Mouse (Mus musculus): ENCODE data around the gene Fry. TPM values are rescaled to one million over a fixed set of nuclear protein-coding genes. Genes with fewer than 3 reads are reported as not detected.
"Not testable (repeated sequence)": the region's sequence is repeated elsewhere in the genome, so short reads cannot be mapped to it uniquely, and the experiment has no call there.

Gene Fry
- polyA plus RNA-seq, 3 experiments from 2014 or later, result 15.9 to 25.3 (median 22.3) TPM

DNA sequence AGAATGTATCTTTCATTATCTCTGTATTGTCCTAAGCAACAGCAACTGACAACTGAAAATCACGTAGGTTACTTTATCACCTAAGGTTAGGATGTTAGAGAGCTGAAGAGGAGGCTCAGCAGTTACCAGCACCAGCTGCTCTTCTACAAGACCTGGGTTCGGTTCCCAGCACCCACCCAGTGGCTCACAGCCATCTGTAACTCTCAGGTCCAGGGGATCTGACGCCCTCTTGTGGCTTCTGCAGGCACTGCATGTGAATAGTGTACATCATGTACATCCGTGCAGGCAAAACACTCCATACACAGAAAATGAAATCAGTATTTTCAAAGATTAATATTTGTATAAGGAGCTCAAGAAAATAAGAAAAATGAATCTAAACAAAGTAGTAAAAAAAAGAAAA lies 341.4 kb downstream of the Fry start:
- no peak for ATAC-seq

DNA sequence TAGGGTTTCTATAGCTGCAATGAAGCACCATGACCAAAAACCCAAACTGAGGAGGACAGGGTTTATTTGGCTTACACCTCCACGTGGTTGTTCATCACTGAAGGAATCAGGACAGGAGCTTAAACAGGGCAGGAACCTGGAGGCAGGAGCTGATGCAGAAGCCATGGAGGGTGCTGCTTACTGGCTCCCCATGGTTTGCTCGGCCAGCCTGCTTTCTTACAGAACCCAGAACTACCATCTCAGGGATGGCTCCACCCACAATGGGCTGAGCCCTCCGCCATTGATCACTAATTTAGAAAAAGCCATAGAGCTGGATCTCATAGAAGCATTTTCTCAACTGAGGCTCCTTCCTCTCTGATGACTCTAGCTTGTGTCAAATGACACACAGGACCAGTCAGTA lies 346.3 kb downstream of the Fry start:
- no peak for ATAC-seq

DNA sequence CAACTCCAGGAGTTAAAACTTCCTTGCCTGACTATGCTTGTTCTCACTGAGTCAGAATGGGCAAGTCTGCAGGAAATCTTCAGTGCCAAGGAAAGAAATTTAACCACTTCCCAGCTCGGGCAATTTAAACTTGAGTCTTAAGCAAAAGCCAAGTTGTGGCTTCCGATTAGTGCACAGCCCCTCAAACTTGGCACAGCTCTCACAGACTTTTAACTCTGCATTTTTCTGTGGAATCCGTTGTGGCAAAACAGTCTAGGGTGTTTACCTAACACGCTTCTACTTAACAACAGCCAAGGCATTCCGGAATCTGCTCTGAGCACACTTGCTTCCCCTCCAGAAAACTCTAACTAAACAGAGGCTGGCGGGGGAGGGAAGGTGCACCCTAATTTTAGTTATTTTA lies 346.8 kb downstream of the Fry start:
- no peak for ATAC-seq

DNA sequence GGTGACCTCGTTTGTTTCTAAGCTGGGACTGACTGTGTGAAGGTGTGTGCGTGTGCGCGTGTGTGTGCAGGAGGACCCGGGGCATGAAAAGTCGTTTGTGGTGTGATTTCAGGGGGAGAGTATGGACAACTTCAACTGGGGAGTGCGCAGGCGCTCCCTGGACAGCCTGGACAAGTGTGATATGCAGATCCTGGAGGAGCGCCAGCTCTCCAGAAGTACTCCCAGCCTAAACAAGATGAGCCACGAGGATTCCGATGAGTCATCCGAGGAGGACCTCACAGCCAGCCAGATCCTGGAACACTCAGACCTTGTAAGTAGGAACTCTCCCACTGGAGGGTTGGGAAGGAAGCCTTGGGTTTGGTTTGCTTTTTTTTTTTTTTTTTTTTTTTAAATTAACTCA lies 347.7 kb downstream of the Fry start:
- ATAC-seq, result no peak

DNA sequence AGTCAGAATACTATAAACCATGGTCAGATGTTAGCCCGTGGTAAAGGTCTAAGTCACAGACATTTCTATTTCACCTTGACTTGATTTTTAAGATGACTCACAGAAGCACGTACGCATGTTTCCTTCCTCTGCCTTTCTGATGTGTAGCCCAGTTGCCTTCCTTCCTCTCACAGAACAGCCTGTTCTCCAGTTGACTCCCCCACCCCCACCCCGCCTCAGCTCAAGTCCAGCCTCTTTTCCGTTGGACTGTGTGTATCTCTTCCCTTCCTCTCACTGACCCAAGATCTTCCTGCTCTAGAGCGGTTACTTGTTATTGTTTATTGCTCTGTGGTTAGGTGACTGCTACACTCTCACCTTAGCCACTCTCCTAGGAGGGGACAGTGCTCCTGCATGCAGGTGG lies 350.0 kb downstream of the Fry start:
- no peak for ATAC-seq

DNA sequence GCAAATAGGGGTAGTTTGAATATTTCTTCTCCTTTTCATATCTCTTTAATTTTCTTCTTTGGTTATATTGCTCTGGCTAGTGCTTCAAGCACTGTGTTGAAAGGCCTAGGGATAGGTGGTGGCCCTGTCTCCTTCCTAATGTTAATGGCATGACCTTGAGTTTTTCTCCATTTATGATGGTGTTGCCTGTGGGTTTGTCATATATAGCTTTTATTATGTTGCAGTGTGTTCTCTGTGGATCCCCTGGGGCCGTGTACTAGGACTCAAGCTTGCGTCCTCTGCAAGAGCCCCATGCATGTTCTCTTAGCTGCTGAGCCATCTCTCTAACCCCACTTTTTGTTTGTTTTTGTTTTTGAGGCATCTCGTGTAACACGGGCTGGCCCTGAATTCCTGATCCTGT lies 358.9 kb downstream of the Fry start:
- no peak for ATAC-seq

DNA sequence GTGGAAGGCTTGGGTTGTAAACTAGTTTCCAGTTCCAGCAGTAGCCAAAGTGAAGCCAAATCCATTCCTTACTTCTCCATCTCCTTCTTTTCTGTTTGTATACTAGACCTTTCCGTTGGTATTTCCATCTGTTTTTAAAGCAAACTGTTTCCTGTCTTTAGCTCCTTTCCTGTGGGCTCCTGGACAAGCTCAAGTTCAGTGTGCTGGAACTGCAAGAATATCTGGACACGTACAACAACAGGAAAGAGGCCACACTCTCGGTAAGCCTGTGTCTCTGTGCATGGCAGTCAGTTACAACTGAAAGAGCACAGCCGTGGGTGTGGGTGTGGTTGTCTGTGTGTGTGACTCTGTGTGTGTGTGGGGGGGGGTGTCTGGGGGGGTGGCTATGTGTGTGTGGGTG lies 360.2 kb downstream of the Fry start:
- no peak for ATAC-seq

DNA sequence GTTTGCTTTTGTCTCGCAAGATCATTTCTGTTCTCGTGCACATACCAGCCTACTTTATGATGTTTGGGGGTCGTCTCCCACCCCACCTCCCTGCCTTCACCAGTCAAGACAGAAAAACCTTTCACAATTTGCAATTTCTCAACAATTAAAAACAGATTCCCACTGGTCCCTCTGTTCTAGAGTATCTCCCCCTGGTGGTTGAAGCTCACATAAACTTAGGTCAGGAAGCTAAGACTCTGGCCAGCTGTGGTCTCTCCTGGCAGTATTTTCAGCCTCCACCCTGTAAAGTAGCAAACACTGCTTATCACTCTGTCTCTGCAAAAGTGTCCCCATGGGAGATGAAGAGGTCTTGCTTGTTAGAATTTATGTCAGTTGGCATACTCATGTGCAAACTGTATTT lies 366.8 kb downstream of the Fry start:
- ATAC-seq, result peak; percentile 43

DNA sequence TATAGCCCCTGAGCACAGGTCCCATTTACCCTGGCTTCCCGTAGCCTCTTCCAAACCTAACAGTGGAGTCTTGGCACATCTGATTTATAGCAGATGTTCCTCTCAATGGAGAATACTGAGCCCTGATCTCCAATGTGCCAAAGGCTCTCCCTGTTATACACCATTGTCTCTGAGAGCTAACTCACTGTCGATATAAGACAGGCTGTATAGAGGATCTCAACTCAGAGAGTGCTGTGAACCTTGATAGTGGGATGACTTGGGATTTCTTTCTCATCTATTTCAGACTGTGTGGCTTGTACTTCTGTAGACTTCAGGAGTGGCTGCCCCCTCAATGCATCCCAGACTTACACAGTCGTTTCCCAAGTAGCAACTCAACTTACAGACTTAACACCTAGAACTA lies 371.8 kb downstream of the Fry start:
- ATAC-seq, result no peak

DNA sequence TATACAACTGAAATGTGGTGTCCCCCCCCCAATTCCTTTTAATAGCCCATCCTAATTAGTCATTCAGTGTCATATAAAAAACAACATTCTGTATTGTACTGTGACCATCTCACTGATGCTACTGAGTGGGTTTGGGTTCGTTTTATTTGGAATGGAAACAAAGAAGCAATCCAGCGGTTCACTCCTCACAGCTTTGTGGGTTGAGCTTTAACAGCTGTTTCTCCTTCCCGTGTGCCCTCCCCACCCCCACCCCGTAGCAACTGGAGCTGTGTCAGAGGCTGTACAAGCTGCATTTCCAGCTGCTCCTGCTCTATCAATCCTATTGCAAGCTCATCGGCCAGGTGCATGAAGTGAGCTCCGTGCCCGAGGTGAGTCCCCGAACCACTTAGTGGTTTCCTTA lies 372.4 kb downstream of the Fry start:
- ATAC-seq, result no peak

DNA sequence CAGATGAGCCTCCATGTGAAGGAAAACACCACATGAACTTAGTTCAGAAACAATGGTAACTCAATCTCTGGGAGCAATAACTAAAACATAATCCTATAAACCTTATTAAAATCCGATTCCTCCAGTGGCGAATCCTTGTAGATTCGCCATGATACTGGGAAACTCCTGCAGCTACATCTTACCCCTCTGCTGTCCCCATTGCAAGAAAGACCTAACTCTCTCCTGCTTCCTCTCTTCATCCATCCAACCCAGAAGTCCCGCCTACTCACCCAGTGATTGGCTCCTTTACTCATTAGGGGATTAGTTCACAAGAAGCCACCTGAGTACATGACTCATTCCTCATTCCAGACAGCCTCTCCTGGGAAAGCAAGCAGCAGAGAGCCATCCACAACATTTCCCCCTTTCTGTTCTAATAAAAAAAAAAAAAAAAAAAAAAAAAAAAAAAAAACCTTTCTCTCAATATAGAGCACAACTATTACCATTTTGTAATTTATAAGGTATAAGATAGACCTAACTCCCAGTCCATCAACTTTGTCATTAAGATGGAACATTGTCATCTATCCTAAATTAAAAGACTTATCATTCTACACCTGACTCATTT lies 373.2 kb downstream of the Fry start:
- ATAC-seq, result not testable (repeated sequence)

DNA sequence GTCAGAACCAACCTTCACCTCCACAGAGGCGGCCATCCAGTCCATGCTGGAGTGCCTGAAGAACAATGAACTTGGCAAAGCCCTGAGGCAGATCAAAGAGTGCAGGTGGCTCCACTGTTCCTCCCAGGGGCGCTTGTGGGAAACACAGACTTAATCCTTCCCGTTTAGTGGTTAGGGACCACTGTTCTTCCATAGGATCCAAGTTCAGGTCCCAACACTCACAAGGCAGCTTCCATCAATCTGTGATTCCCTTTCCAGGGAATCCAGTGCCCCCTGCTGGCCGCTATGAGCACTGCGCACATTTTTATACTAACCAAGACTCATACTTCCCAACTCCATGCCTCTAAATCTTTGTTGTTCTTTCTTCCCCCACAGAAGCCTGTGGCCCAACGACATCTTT lies 377.3 kb downstream of the Fry start:
- peak; percentile 43 for ATAC-seq

DNA sequence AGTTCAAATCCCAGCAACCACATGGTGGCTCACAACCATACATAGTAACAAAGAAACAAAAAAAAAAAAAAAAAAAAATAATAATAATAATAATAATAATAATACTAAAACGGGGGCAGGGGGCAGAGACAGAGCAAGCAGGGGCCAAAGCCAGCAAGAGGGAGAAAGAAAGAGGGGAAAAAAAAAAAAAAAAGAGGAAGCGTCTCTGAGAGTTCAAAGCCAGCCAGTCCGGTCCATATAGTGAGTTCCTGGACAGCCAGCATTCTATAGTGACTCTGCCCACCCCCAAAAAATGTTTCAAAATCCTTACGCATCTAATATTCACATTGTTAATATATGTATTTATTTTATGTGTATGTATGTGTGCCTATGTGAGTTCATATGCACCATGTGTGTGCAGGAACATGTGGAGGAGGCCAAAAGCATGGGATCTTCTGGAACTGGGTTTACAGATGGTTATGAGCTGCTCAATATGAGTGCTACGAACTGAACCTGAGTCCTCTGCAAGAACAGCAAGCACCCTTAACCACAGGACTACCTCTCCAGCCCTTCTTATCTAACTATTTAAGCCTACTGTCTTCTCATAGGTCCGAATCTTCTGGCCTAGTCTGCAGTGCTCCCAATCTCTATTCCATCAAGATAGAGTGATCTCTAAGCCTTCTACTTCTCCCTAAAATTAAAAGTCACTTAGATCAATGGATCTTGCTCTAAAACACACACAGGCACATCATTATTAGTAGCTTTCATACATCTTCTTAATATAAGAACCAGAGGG lies 392.2 kb downstream of the Fry start:
- no peak for ATAC-seq

DNA sequence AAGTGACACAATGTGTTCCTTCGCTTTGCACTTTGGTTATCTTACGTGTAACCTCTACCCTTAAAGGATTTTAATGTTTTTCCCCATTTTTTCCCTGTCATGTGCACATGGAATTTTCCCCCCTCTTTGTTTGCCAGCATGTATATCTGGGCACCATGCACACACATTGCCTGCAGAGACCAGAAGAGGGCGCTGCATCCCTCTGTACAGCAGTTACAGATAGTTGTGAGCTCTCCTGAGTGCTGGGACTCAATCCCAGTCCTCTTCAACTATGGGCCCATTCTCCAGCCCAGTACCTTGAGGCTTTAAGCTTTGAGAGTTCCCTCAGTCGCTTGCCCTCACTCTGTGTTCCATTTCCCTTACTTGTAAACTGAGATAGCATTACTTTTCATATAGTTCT lies 394.8 kb downstream of the Fry start:
- no peak for ATAC-seq

DNA sequence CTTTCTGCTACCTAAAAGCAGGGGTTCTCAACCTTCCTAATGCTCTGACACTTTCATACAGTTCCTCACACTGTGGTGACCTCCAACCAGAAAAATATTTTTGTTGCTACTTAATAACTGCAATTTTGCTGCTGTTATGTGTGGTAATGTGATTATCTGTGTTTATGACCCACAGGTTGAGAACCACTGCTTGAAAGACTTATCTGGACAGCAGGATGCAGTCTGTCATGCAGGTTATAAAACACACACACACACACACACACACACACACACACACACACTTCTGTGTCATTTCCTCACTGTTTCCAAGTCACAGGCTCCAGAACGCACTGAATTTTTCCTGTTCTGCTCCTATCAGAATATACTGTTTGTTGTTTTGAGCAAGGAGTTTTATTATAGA lies 395.6 kb downstream of the Fry start:
- no peak for ATAC-seq

DNA sequence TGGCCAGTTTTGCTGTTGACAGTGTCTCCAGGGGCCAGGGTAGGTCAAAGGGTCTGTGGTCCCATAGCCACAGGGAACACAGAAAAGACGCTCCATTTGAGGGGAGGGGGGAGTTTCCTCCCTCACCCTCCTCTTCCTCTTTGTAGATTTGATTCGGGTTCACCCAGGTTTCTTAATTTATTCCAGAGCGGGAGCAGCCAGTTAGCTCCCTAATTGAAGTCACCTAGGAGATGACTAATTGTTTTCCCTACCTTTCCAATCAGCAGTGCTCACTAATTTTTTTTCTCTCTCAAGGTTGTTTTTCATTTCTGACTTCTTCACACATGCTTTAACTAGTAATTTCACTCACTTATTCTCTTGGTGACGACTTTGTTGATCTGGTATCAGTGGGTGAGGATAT lies 399.6 kb downstream of the Fry start, which contains the start of gene Zar1l:
Gene Zar1l, minus strand, starts transcription at position 101 of the 400 bp plus-strand sequence.
- no peak for ATAC-seq

DNA sequence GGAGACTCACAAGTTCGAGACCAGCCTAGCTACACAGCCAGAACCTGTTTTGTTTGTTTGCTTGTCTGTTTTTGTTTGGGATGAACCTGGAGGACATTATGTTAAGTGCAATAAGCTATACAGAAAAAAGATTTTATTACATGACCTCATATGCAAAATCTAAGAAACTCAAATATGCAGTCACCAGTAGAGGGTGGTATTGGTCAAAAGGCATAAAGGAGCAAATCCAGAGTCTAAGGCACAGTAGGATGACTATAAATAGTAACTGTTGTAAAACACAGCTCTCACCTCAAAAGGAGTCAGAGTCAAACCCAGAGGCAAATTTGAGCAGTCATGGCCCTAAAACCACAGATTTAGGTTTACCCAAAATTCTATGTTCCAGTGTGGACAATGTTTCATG lies 401.1 kb downstream of the Fry start:
- ATAC-seq, result peak; percentile 39

DNA sequence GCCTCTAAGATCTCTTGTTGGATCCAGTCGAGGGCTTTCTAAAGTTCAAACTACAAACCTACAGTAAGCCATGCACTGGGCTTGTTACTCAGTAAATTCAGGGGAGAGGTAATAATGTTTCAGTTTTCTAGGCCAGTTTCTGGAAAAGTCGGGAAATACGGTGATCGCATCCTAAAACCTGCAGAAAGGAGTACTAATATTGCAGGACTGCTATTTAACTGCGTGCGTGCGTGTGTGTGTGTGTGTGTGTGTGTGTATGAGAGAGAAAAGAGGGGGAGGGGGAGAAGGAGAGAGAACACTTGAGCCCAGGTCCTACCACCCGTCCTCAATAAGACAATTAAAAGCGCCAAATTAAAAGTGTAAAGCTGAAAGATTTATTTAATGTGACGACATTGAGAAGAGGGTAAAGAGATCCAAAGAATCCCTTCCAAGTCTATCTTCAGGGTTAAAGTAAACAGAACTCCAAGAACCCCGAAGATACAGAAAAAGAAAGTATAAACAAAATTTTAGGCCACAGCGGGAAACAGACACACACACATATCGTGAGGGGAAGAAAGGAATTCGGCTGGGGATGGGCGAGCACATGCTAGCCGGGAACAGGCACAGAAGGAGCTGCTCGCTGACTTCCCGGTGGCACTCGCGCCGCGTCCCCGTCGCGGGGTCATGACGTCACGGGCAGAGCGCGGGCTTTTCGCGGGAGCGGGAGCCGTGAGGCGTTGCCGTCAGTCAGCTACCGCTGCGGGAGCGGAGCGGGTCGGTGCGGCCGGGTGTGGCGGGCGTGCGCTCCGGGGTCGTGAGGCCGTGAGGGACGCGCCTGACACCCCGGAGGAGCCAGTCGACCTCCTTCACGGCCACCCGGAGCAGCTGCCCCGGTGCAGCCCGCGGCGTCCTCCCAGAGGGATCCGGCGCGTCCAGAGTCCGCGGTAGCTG lies 403.8 kb downstream of the Fry start, which contains the start of gene Brca2:
Gene Brca2, plus strand, starts transcription at position 694 of the 930 bp plus-strand sequence.
- ATAC-seq, result peak; percentile 92

DNA sequence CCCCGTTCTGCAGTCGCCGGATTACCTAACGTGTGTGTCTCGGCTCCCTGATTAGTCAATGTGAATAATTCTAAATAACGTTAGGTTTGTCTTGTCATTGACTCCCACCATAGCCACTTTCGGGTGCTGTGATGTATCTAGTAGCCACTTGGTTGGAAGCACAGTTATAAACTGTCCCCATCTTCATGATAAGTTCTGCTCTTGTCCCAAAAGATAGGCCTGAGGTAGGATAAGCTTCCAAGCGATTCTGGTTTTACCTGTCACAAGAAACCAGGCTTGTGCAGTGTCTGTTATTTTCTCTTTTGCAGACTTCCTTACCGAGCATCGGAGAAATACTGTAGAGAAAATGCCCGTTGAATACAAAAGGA lies 404.4 kb downstream of the Fry start:
- ATAC-seq, result peak; percentile 19

DNA sequence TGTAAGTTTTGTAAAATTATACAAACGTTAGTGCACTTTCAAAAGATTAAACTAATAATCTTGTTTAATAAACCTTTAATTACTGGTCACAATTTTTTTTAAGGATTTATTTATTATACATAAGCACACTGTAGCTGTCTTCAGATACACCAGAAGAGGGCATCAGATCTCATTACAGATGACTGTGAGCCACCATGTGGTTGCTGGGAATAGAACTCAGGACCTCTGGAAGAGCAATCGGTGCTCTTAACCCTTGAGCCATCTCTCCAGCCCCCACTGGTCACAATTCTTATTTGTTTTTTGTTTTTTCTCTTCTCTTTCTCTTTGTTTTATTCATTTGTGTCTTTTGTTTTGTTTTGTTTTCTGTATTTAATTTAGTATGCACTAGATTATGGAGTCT lies 406.8 kb downstream of the Fry start:
- no peak for ATAC-seq

DNA sequence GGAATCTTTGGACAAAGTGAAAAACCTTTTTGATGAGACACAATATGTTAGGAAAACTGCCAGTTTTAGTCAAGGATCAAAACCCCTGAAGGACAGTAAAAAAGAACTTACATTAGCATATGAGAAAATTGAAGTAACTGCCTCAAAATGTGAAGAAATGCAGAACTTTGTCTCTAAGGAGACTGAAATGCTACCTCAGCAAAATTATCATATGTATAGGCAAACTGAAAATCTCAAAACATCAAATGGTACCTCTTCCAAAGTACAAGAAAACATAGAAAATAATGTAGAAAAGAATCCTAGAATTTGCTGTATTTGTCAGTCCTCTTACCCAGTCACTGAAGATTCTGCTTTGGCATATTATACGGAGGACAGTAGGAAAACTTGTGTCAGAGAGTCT lies 422.9 kb downstream of the Fry start:
- ATAC-seq, result no peak

DNA sequence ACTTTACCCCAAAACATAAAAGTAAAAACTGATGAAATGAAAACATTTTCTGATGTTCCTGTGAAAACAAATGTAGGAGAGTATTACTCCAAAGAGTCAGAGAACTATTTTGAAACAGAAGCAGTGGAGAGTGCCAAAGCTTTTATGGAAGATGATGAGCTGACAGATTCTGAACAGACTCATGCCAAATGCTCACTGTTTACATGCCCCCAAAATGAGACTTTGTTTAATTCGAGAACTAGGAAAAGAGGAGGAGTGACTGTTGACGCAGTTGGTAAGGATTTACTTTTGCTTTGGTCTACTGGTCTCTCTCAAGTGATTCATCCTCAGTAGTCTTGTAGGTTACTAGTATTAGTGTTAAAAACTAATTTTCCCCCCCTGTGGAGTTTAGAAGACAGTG lies 424.7 kb downstream of the Fry start:
- ATAC-seq, result no peak
